Mouse (Mus musculus): ENCODE measurements around the gene Gimap8. TPM values are rescaled to one million over a fixed set of nuclear protein-coding genes. Genes with fewer than 3 reads are reported as not detected.

The Gimap8 gene
- polyA plus RNA-seq, 2 experiments = 0.70 to 2.3 TPM

- no peak overlapping the region for H3K9ac ChIP-seq (ENCODE audit: low read depth, low read length, severe bottlenecking)
- H3K36me3 ChIP-seq (ENCODE audit: control insufficient read depth, insufficient read depth, low read length) = no peaks in the 10 kb centered on the region
- H3K27ac ChIP-seq (replicated peaks; ENCODE audit: low read depth, low read length) = no peak overlapping the region
- no peaks in the 10 kb centered on the region for H3K4me1 ChIP-seq (ENCODE audit: control insufficient read depth, insufficient read depth, low read length)
- no peak overlapping the region for H3K4me3 ChIP-seq (replicated peaks; ENCODE audit: low read length)
- no peak for TF ChIP-seq POLR2A (IDR thresholded peaks at IDR 0.05; ENCODE audit: borderline replicate concordance, extremely low read depth, insufficient read depth, insufficient read length)
- no peaks in the 10 kb centered on the region for H3K27me3 ChIP-seq (ENCODE audit: control insufficient read depth, insufficient read depth, low read length)
- WGBS = 80% methylated on average over 3 of the region's 3 CpGs
- no peak overlapping the region for H3K4me2 ChIP-seq (replicated peaks; ENCODE audit: low read depth, low read length, severe bottlenecking)
- no peaks in the 10 kb centered on the region for H3K9me3 ChIP-seq (ENCODE audit: control insufficient read depth, low read length)
- no peak for ATAC-seq (ENCODE audit: low FRiP score, low read depth)
- no peak for DNase-seq (ENCODE audit: low spot score)
Measured at GRCm38 (mm10) chr6:48698888-48699287, 51.9 kb downstream of the Gimap8 start.

DNA sequence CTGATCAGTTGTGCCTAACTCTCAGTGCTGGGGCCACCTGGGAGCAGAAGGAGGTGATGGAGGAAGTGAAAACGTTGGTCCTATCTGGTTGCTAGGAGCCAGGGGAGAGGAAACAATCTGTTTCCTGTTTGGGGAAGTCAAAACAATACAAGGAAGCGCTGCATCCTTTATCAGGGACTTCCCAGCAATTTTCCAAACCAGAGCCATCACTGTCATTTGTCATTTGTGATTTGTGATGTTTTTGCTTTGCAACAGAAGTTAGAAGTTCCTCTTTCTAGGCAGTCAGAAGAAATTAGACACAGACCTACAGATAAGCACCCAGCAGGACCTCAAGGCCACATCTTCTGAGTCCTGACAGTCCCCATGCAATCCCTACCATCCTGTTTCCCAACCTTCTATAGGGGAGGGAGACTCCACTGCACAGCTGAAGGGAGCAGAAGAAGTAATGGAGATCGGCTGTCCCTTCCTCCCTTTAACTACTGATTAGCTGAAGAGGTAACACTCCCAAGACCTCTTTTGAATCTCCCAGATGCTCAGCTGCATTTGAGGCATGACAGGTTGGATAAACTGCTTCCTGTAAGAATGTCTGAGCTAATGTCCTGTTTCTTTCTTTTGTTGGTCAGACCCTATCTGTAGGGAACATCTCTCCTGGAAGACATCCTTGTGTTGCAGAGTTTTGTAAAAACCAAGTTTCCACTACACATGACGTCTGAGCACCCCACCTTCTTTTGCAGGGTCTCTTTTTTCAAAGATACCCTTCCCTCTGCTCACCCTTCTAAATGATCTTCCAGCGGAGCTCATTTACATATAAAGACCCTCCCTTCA lies 53.4 kb downstream of the Gimap8 start:
- 59% methylated on average over 5 of the region's 5 CpGs for WGBS
- no peak for TF ChIP-seq POLR2A (IDR thresholded peaks at IDR 0.05; ENCODE audit: borderline replicate concordance, extremely low read depth, insufficient read depth, insufficient read length)
- DNase-seq (ENCODE audit: low spot score) (no peak), ATAC-seq (ENCODE audit: low FRiP score, low read depth) (no peak)
- Histone ChIP-seq H3K9ac (ENCODE audit: low read depth, low read length, severe bottlenecking) (no peak overlapping the region), H3K4me3 (replicated peaks; ENCODE audit: low read length) (no peak overlapping the region), H3K9me3 (ENCODE audit: control insufficient read depth, low read length) (no peaks in the 10 kb centered on the region), H3K27ac (replicated peaks; ENCODE audit: low read depth, low read length) (no peak overlapping the region; the same call in 1 of the 2 replicates), H3K4me1 (ENCODE audit: control insufficient read depth, insufficient read depth, low read length) (no peaks in the 10 kb centered on the region), H3K27me3 (ENCODE audit: control insufficient read depth, insufficient read depth, low read length) (no peaks in the 10 kb centered on the region), H3K36me3 (ENCODE audit: control insufficient read depth, insufficient read depth, low read length) (no peaks in the 10 kb centered on the region), H3K4me2 (replicated peaks; ENCODE audit: low read depth, low read length, severe bottlenecking) (no peak overlapping the region)

GRCm38 (mm10) chr6:48702146-48702545 lies 55.1 kb downstream of the Gimap8 start:
- no peak for TF ChIP-seq POLR2A (IDR thresholded peaks at IDR 0.05; ENCODE audit: borderline replicate concordance, extremely low read depth, insufficient read depth, insufficient read length)
- no peak for DNase-seq (ENCODE audit: low spot score)
- no peak overlapping the region for H3K9ac ChIP-seq (ENCODE audit: low read depth, low read length, severe bottlenecking)
- ATAC-seq (ENCODE audit: low FRiP score, low read depth) = no peak
- H3K4me2 ChIP-seq (replicated peaks; ENCODE audit: low read depth, low read length, severe bottlenecking) = no peak overlapping the region
- no peak overlapping the region for H3K27ac ChIP-seq (replicated peaks; ENCODE audit: low read depth, low read length)
- H3K27me3 ChIP-seq (ENCODE audit: control insufficient read depth, insufficient read depth, low read length) = no peaks in the 10 kb centered on the region
- no peaks in the 10 kb centered on the region for H3K4me1 ChIP-seq (ENCODE audit: control insufficient read depth, insufficient read depth, low read length)
- H3K36me3 ChIP-seq (ENCODE audit: control insufficient read depth, insufficient read depth, low read length) = no peaks in the 10 kb centered on the region
- no peak overlapping the region for H3K4me3 ChIP-seq (replicated peaks; ENCODE audit: low read length)
- no peaks in the 10 kb centered on the region for H3K9me3 ChIP-seq (ENCODE audit: control insufficient read depth, low read length)
- 81% methylated on average over 7 of the region's 7 CpGs for WGBS

- Histone ChIP-seq H3K27me3 (ENCODE audit: control insufficient read depth, insufficient read depth, low read length) (no peaks in the 10 kb centered on the region), H3K9ac (ENCODE audit: low read depth, low read length, severe bottlenecking) (no peak overlapping the region), H3K4me3 (replicated peaks; ENCODE audit: low read length) (no peak overlapping the region), H3K27ac (replicated peaks; ENCODE audit: low read depth, low read length) (no peak overlapping the region), H3K9me3 (ENCODE audit: control insufficient read depth, low read length) (no peaks in the 10 kb centered on the region), H3K4me2 (replicated peaks; ENCODE audit: low read depth, low read length, severe bottlenecking) (no peak overlapping the region), H3K36me3 (ENCODE audit: control insufficient read depth, insufficient read depth, low read length) (no peaks in the 10 kb centered on the region), H3K4me1 (ENCODE audit: control insufficient read depth, insufficient read depth, low read length) (no peaks in the 10 kb centered on the region)
- WGBS = 63% methylated on average over 5 of the region's 5 CpGs
- ATAC-seq (ENCODE audit: low FRiP score, low read depth) (no peak), DNase-seq (ENCODE audit: low spot score) (no peak)
- no peak for TF ChIP-seq POLR2A (IDR thresholded peaks at IDR 0.05; ENCODE audit: borderline replicate concordance, extremely low read depth, insufficient read depth, insufficient read length)
Measured at GRCm38 (mm10) chr6:48702601-48703000, 55.6 kb downstream of the Gimap8 start.

DNA sequence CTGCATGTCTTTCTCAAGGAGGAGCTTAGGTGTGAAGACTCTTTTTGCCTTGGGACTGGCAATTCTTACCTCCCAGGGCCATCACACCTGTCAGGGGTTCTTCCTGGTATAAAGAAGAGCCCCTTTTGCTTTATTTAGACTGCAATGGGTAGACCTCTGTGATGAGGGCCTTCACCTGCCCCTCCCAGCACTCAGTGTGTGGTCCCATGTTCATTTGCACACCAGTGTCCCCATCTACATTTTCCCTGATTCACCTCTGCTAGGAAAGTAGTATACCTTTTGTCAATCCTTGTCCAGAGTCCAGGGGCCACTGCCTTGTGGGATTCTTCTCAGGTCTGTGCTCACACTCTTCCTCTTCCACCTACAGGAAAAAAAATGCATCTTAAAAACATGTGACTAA lies 57.1 kb downstream of the Gimap8 start:
- Histone ChIP-seq H3K9ac (ENCODE audit: low read depth, low read length, severe bottlenecking) (no peak overlapping the region), H3K9me3 (ENCODE audit: control insufficient read depth, low read length) (no peaks in the 10 kb centered on the region), H3K4me1 (ENCODE audit: control insufficient read depth, insufficient read depth, low read length) (no peaks in the 10 kb centered on the region), H3K27me3 (ENCODE audit: control insufficient read depth, insufficient read depth, low read length) (no peaks in the 10 kb centered on the region), H3K27ac (replicated peaks; ENCODE audit: low read depth, low read length) (no peak overlapping the region), H3K36me3 (ENCODE audit: control insufficient read depth, insufficient read depth, low read length) (no peaks in the 10 kb centered on the region), H3K4me3 (replicated peaks; ENCODE audit: low read length) (no peak overlapping the region), H3K4me2 (replicated peaks; ENCODE audit: low read depth, low read length, severe bottlenecking) (no peak overlapping the region)
- no peak for TF ChIP-seq POLR2A (IDR thresholded peaks at IDR 0.05; ENCODE audit: borderline replicate concordance, extremely low read depth, insufficient read depth, insufficient read length)
- DNase-seq (ENCODE audit: low spot score) = no peak
- ATAC-seq (ENCODE audit: low FRiP score, low read depth) = no peak

All from limb, embryonic 14.5 days (tissue).